Mouse (Mus musculus) heart, postnatal 10 days (tissue): ENCODE measurements at regions not wholly inside any gene's neighbourhood (a gene's known extent, or its start where the extent isn't known, plus 50 kb on each side); places are given as distances from the start of the nearest gene placed in this dataset.

Source experiments
- DNase-seq, 2 experiments: peaks; one replicate each; pipeline ENCODE4 v3.0.0; 2021
- intact Hi-C: fragments of 180-260 bp; cut with DNase I; formaldehyde crosslinking; loops from one replicate; pipeline ENCODE4 v1.15.1; 2025

- intact Hi-C loops: no loop called here
- DNase-seq: no peak
Observed at GRCm38 (mm10) chr7:115371143-115371542, 627.6 kb downstream of the Insc start.

- intact Hi-C loops: no loop called here
- DNase-seq: no peak
Observed at GRCm38 (mm10) chr7:115372921-115373320, 629.4 kb downstream of the Insc start.

- intact Hi-C loops: no loop called here
- DNase-seq: no peak
Observed at GRCm38 (mm10) chr7:115373781-115374533, 630.5 kb downstream of the Insc start.

- intact Hi-C loops: no loop called here
- no peak for DNase-seq
Observed at GRCm38 (mm10) chr7:115376067-115376466, 632.6 kb downstream of the Insc start.

GRCm38 (mm10) chr7:115378836-115379235 is 635.3 kb downstream of the Insc start:
- no peak for DNase-seq
- intact Hi-C loops: no loop called here

- DNase-seq: no peak
- intact Hi-C loops: no loop called here
Observed at GRCm38 (mm10) chr7:115379600-115379999, 636.1 kb downstream of the Insc start.

- peak; percentile 20 to 33 for DNase-seq
- intact Hi-C loops: no loop called here
Observed at GRCm38 (mm10) chr7:115380989-115381610, 637.6 kb downstream of the Insc start.

GRCm38 (mm10) chr7:115382876-115383275 is 639.4 kb downstream of the Insc start:
- no peak for DNase-seq
- intact Hi-C loops: no loop called here

- no peak for DNase-seq
- intact Hi-C loops: no loop called here
Observed at GRCm38 (mm10) chr7:115388874-115389273, 645.4 kb downstream of the Insc start.

- intact Hi-C loops: no loop called here
- no peak for DNase-seq
Observed at GRCm38 (mm10) chr7:115392520-115392919, 646.1 kb downstream of the Sox6 start.

- DNase-seq: no peak
- intact Hi-C loops: no loop called here
Observed at GRCm38 (mm10) chr7:115398202-115398601, 640.4 kb downstream of the Sox6 start.

- intact Hi-C loops: no loop called here
- DNase-seq: no peak
Observed at GRCm38 (mm10) chr7:115399461-115399860, 639.1 kb downstream of the Sox6 start.

GRCm38 (mm10) chr7:115407889-115408288 is 630.7 kb downstream of the Sox6 start:
- DNase-seq: no peak

GRCm38 (mm10) chr7:115408915-115409314 is 629.7 kb downstream of the Sox6 start:
- DNase-seq: peak; percentile 22 to 46
- intact Hi-C loops: no loop called here

More at GRCm38 (mm10) chr7:115407889-115408288, 630.7 kb downstream of the Sox6 start:
- intact Hi-C loops: no loop called here

GRCm38 (mm10) chr7:115410501-115411230 is 627.9 kb downstream of the Sox6 start:
- intact Hi-C loops: no loop called here
- peak in 1 of 2 experiments; percentile 8 for DNase-seq

- DNase-seq: peak in 1 of 2 experiments; percentile 30
- intact Hi-C loops: no loop called here
Observed at GRCm38 (mm10) chr7:115411456-115411855, 627.1 kb downstream of the Sox6 start.

- DNase-seq: no peak
- intact Hi-C loops: no loop called here
Observed at GRCm38 (mm10) chr7:115415147-115415561, 623.4 kb downstream of the Sox6 start.
